Mouse (Mus musculus): Measurements from ENCODE around the gene Cep57l1.
"Not testable (repeated sequence)": the region's sequence is repeated elsewhere in the genome, so short reads cannot be mapped to it uniquely, and the experiment has no call there.

Cep57l1 gene

DNA sequence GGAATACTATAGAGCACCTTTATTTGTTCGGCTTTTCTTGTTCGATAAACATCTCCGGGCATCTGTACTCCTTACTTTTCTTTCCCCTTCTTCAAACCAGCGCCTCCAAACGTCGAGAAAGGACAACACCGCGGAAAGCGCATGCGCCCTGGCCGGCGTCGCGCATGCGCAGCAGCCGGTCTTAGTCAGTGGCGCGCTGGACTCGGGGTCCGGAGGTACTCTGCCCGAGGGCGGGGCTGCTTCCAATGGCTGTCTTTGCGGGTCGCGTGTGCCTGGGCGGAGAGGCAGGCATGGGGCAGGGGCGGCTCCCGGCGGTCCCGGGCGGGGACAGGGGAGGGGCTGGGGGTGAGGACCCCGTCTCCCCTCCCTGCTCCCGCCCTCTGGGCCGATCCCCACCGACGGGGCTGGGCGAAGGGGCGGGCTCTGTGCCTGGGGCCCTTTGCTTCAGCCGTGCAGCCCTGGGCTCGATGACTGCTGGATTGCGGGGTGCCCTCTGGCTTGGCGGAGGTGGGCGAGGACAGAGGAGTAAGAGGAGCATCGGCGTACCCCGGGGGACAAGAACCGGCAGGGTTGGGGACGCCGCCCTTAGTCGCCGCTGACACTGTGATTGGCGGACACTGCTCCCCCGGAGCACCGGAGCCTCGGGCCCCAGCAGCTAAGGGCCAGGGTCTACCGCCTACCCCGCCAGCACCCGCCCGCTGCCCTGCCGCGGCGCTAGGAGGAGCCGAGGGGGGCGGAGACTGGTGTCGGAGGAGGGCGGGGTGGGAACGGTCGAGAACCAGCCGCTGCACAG, at the start of gene Cep57l1, which contains the start of gene Sesn1:
Gene Cep57l1, minus strand, starts transcription at position 101 of the 793 bp plus-strand sequence.
Gene Sesn1, plus strand, starts transcription at position 165 of the 793 bp plus-strand sequence.
- DNase-seq (ENCODE audit: low spot score) = peak; percentile 93

DNA sequence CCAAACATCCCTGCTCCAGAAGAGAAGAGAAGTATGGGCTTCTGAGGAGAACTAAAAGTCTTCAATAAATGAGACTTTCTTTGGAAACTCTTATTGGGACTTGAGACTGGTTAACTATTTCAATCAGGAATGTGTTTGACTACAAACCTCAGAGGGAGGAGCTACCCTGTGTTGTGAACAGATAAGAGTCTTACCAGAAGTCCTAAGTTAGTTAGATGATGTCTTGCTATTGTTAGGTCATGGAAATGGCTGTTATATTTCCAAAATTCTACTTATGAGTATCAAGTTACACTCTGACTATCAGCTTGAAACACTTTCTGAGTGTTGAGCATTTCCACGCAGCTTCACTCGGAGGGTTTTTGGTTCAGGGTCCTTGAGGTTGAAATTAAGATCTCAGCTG, 39.0 kb upstream of the Cep57l1 start:
- DNase-seq (ENCODE audit: low spot score) = no peak

DNA sequence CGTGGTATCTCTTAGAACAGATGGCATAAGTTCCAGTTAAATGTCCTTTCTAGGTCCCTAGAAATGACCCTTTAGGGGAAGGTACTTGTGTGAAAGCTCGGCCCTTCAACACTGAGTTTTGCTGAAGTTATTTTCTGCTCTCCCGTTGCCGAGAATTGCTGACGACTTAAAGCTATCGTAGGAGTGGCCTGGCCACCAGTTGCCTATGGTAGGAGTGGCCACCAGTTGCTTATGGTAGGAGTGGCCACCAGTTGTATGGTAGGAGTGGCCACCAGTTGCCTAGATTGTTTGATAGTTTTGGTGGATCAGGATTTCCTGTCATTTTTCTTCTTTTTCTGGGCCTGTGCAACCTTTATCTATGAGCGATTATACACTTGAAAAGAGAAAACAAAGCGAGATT, 38.1 kb upstream of the Cep57l1 start:
- DNase-seq (ENCODE audit: low spot score) = no peak

DNA sequence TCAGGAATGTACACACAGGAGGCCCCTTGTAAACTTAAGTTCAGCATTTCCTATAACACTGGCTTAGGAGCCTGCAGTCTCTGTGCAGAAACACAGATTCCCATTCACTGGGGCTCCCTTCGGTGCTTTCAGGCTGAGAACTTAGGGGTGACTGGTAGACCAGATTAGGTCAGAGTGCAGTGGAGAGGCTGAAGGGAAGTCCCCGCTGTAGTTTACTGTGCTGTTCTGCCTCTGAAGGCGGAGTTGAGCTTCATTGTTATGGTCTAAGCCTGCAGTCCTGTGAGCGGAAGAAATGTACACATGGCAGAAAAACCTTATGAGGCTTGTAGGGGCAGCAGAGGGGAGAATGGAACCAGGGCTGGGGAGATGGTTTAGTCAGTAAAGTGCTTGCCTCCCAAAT, 29.2 kb upstream of the Cep57l1 start:
- no peak for DNase-seq (ENCODE audit: low spot score)

DNA sequence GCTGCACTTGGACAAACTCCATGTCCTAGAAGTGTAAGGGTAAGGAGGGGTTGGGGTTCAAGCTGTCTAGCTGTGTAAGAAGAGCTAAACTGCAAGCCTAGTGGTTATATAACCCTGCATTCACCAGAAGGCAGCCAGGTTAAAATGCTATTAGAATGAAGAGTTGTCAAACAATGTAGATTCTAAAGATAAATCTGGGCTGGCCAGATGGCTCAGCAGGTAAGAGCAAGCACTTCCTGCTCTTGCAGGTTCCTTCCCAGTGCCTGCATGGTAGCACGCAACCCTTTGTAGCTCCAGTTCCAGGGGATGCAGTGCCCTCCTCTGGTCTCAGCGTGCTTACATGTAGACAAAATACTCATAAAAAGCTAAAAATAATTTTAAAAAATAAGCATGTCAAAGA, 24.5 kb upstream of the Cep57l1 start:
- no peak for DNase-seq (ENCODE audit: low spot score)

DNA sequence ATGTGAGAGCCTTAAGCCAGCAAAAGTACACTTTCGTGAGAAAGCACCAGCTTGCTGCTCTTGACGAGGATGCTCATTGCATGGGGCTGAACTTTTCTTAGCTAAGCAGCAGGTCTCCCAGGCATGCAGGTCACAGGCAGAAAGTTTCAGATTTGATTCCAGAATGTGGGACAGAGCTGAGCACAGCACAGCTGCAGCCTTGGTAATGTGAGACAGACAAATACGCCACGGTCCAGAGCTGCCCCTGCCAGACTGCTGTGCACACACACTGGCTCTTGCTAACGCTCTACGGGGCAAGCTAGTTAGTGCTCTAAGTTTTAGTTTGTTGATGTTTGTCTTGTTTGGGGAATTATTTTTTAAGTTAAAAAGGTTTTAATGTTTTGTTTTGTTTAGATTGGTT, 22.5 kb upstream of the Cep57l1 start:
- no peak for DNase-seq (ENCODE audit: low spot score)

DNA sequence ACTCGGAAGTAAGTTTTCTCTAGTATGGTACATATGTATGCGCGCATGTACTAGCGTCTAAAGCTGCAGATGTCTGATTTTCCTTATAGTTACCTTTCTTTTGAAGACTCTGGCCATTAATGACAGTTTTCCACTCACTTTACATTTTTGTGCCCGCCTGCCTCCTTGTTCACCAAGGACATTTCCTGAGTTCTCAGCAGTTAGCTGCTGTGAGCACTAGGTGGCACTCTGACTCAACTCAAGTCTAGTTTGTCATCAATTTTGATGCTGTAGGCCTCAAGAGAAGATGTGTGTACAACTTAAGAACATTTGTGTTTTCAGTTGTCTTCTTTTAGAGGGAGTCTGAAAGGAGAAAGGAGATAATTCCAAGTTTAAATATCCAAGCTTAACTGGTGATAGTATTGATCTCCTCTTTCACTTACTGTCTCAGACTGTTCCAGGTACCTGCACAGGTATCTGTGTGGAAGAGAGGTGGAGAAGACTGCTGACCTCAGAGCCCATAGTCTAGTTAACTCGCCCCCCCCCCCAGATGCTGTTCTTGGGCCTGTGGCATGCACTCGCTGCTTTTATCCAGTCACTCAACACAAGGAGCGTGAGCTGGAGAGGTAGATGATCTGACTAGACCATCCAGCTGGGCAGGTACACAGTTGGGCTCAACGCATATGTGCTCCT, 21.3 kb upstream of the Cep57l1 start:
- DNase-seq (ENCODE audit: low spot score) = peak; percentile 69

DNA sequence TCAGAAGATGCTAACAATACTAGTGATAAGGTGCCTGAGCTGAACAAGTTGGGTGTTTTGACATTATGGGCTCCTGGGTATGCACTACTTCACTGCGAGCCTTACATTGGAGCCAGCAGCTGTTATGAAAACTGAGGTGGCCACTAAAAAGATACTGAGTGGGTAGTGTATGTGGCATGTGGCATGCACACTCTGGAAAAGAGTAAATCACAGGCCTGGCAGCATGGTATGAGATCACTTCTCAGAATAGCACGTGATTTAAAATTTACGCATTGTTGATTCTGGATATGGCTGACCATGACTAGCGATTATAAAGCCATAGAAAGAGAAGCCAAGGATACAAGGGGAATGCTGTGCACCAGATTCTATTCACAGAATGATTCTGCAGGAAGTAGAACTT, 20.8 kb upstream of the Cep57l1 start:
- no peak for DNase-seq (ENCODE audit: low spot score)

DNA sequence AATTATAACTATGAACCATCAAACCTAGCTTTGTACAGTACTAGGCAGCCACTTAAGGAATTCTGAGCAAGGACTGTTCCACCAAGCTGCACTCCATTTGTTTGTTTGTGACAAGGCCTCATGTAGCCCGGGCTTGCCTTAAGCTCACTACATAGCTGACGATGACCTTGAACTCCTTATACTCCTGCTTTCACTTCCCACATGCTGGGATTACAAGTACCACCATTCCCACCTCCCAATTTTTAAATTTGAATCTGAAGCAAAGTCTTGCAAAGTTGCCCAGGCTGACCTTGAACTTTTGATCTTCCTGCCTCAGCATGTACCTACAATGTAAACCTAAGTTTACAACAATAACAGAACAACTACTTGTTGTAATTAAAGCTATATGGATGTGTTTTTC, 20.3 kb upstream of the Cep57l1 start:
- DNase-seq (ENCODE audit: low spot score) = no peak

DNA sequence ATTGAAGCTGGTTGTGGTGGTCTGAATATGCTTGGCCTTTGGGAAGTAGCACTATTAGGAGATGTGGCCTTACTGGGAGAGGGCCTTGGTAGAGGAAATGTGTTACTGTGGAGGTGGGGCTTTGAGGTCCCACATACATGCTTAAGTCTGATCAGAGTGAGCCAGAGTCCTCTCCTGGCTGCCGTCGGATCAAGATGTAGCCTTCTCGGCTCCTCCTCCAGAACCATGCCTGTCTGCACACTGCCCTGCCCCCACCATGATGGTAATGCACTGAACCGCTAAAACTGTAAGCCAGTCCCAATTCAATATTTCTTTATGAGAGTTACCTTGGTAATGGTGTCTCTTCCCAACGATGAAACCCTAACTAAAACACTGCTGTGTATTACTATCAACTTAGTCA, 19.5 kb upstream of the Cep57l1 start:
- no peak for DNase-seq (ENCODE audit: low spot score)

DNA sequence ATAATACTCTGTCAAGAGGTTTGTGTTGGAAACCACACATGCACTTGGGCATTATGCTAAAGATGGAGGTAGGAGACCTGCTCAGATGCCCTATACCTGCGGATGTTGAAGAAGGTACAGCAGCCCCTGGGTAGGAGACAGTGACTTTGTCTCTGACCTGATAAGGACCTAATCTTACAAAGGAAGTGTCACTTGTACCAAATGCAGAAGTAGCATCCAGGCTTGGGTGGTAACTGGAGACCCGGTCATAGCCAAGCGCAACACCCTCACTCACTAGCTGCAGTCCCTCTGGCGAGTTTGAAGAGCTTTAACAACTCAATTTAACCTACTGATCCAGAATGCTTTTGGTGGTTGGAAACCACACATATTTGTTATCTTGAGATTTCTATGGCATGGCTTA, 18.1 kb upstream of the Cep57l1 start:
- DNase-seq (ENCODE audit: low spot score) = no peak

DNA sequence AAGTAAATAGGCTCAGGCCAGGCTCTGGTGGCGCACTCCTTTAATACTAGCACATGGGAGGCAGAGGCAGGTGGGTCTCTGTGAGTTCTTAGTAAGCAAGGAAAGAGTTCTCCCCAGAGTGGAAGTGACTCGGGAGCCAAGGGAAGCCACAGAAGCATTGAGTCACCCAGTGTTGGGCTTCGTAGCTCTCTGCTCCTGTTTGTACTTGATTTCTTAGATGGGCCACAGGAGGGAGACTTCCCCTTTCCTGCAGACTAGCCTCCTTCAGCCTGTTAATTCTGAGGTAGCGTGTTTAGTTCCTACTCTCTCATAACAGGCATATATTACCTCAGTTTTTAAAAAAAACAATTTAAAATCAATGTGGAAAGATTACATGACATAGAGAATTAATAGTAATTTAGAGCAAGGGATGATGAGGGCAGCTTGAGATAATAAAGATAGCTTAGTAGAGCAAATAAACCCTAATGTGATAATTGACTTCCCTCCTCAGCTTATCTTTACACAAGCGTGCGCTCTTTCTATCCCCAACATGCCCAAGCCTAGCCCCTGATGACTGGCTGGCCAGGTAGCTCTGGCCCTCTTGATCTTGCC, 16.9 kb upstream of the Cep57l1 start:
- no peak for DNase-seq (ENCODE audit: low spot score)

DNA sequence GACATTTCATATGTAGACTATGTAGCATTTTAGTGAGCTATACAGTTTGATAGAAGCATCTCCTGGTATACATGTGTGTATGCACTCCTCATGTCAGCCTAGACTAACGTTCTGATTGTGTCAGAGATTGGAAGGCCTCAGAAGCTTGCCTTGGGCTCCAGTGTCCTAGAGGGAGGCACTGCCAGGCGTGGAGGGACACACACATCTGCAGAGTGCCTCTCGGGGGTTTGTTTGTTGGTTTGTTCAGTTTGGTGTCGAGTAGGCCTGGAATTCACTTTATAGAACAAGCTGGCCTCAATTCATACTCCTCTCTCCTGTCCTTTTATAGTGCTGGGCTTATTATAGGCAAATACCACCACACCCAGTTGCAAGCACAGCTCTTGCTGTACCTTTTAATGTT, 16.3 kb upstream of the Cep57l1 start:
- DNase-seq (ENCODE audit: low spot score) = no peak

DNA sequence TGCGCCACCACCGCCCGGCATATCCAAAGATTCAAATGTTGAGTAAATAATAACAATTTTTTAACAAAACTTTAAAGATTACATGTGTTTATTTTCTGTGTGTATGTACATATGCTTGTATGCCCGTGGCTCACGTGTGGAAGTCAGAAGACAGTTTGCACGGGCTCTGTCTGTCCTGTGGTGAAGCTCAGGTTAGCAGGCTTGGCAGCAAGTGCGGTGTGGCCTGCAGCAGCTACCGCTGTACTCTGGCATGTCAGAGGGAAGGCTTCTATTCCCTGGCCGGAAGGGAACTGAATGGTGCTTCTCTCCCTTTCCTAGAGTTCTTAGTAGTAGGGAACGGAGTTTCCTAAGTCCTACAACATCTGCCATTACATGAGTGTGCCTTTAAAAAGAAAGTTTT, 15.4 kb upstream of the Cep57l1 start:
- no peak for DNase-seq (ENCODE audit: low spot score)

DNA sequence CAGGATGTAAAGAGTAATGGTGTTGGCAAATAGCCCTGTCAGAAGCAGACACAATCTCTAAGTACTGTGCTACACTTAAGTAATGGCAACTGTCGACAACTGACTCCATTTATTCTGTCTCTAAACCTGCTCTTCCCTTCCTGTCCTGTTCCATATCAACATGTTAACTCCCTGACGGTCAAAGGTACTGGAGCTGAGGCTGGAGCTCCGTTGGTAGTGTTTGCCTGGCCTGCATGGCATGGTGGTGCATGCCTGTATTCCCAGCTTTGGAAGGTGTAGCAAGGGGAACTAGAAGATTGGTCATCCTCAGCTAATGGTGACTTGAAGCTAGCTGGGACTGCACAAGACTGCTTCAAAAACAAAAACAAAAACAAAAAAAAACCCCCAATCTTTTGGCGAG, 14.2 kb upstream of the Cep57l1 start:
- DNase-seq (ENCODE audit: low spot score) = no peak

DNA sequence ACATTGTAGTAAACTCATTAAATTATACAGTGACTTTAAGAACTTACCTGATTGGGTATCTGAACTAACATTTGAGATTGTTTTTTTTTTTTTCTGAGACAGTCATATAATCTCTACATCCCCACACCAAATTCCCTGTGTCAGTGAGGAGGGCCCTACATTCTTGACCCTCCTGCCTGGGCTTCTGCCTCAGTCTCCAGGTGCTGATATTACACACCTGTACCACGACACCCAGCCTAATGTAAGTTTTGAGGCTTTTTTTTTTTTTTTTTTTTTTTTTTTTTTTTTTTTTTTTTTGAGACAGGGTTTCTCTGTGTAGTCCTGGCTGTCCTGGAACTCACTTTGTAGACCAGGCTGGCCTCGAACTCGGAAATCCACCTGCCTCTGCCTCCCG, 13.6 kb upstream of the Cep57l1 start:
- DNase-seq (ENCODE audit: low spot score) = not testable (repeated sequence)

DNA sequence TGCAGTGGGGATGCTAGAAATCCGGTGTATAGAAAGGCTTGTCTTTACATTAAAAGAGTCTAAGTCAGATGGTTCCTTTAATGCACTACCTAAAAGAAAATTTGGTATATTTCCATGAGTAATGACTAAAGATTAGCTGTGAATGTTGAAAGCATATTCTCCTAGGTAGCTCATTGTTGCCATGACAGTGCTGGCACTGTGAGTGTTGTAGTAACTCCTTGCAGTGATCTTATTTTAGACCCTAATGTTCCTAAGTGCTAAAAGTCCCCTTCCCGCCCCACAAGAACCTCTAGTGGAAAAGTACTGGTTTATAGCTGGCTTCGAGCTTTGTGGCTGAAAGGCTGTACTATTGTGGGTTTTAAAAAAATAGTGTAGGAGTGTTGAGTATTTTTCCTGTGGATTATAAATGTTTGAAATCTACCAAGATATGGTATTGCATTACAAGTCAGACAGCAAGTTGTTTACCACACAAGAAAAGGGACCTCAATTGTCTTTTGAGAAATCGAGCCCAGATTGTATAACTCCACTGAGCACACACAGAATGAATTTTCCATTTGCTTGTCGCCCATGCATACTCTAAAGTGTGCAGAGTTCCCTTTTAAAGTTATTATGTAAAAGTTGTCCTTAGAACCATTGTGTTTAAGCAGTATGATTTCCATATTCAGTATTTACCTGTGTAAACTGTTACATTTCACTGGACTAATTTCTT, 13.1 kb upstream of the Cep57l1 start:
- DNase-seq (ENCODE audit: low spot score) = no peak

DNA sequence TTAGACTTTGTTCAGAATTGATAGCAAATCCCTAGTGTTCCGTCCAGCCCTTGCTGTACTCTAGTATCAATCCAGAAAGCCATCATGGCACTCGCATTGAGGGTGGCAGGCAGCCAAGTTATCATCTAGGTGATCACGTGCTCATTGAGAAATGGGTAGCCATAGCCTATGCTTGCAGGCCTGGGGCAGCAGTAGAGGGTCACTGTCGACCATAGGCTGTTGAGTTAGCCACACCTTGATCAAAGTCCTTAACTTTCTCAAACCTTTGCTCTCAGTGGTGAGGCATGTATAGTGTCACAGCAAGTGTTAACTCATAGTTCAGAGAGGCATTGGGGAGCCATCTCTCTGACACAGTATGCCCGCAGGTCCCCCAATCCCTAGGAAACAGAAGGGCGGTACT, 11.5 kb upstream of the Cep57l1 start:
- DNase-seq (ENCODE audit: low spot score) = no peak

DNA sequence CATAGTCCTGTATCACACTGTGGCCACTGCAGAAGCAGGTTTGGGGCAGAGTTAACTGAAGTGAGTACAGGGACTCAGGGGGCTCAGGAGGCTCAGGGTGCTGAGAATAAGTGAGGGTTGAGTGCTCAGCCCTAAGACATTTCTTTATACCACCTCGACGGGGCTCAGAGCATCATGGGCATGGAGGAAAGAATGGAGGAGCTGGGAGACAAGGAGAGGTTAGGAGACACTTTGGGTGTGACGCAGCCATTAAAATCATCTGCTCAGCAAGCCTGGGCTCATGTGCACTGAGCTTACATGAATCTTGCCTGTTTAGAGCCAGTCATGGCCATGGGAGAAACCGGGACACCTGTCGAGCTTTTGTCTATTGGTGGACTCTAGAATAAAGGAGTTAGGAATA, 10.7 kb upstream of the Cep57l1 start:
- no peak for DNase-seq (ENCODE audit: low spot score)

DNA sequence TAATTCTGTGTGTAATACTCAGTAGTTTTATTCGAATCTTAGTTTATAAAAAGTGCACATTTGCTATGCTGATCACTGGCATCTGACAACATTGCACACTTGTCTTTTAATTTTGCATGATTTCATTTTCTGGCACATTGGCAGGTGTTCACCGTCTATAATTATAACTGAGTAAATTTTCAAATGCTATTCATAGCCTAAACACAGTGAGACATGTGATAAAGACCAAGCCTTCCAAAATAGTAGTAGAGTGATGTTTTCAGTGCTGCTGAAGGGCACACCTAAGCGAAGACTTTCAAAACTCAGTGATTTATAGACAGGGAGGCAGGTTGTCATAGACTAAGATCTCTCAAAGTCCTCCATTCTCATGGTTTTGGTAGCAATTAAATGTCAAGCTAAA, 9.6 kb upstream of the Cep57l1 start:
- no peak for DNase-seq (ENCODE audit: low spot score)

DNA sequence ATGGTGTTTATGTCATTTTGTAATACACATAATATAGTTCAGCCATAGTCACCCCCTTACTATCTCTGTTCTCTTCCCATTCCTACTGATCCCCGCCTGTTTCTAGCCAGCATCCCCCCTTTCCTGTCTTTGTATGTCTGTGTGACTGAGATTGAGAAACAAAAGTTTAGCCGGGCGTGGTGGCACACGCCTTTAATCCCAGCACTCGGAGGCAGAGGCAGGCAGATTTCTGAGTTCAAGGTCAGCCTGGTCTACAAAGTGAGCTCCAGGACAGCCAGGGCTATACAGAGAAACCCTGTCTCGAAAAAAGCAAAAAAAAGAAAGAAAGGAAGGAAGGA, 9.0 kb upstream of the Cep57l1 start:
- not testable (repeated sequence) for DNase-seq (ENCODE audit: low spot score)

DNA sequence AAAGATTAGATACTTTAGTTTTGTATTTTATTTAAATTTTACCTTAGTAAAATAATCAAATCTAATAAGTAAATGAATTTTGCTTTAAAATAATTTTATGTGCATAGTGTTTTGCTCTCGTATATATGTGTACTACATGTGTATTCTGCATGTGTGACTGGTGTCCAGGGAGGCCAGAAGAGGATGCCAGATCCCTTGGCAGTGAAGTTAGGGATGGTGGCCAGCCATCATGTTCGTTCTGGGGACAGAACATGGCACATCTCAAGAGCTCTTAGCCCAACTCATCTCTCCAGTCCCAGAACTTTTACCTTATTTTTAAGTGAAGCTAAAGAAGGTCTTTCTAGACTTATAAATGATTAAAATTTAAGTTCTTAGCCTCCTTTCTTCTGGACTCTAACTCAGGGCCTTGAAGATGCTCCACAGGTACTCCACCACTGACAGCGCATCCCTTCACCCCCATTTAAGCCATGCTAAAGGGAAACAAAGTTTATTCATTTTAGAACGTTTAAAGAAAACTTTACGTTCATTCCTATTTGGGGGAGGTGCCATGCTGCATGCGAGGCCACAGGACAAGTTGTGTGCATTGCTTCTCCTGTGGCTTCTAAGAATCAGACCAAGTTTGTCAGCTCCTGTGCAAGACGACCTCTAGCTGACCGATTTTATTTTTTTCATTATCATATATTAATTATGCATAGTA, 8.5 kb upstream of the Cep57l1 start:
- DNase-seq (ENCODE audit: low spot score) = no peak

All from layer of hippocampus, adult 9-10 months (tissue).